In the genomic region with DNA sequence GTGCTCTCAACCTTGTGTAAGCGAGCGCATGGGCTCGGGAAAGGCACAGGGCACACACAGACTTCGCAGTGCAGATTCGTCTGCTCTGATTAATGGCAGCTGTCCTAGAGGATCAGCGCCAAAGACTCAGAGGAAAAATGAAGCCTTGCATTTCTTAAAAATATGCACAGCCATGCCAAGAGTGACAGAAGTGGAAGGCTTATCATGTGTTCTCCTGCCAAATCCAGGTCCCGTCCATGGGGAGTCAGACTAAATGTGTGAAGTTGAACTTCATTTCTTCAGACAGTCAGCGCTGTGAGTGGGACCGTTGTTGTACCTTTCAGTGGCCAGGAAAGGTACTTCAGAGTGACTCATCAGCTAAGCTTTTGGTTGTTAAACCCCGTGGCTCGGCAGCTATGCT, we compare ENCODE assay signal across 8 mouse cellular contexts. TPM values are rescaled to one million over a fixed set of nuclear protein-coding genes. Genes with fewer than 3 reads are reported as not detected.
DNase-seq lines count a peak whose midpoint lies in the region; ATAC-seq and TF ChIP-seq lines count a peak whose summit lies in the region.

No protein-coding gene starts in this region.

- TF ChIP-seq EP300 in heart, postnatal 0 days (IDR thresholded peaks at IDR 0.05; ENCODE audit: low read depth), result no peak

- 59% methylated on average over 11 of the region's 11 CpGs for WGBS in hindbrain, postnatal 0 days
- 73% methylated on average over 11 of the region's 11 CpGs for WGBS in hindbrain, embryonic 13.5 days
- WGBS in heart, postnatal 0 days, result 16% methylated on average over 11 of the region's 11 CpGs

- H3K4me1 ChIP-seq in hindbrain, postnatal 0 days (ENCODE audit: insufficient read depth, low read length), result peaks cover 24% of the 10 kb centered on the region
- H3K4me1 ChIP-seq in hindbrain, embryonic 13.5 days (replicated peaks), result peaks cover 69% of the 10 kb centered on the region
- peaks cover 71% of the 10 kb centered on the region for H3K4me1 ChIP-seq in heart, postnatal 0 days (ENCODE audit: control insufficient read depth, insufficient read depth)

- H3K27ac ChIP-seq in hindbrain, postnatal 0 days, result no peak overlapping the region
- no peak overlapping the region for H3K27ac ChIP-seq in hindbrain, embryonic 13.5 days
- H3K27ac ChIP-seq in heart, postnatal 0 days (ENCODE audit: low read depth), result peak overlapping the region; percentile 76

- peak; percentile 69 for DNase-seq in hindbrain, postnatal 0 days (ENCODE audit: low spot score)
- peak; percentile 56 for DNase-seq in Muller cell, postnatal 12 days (ENCODE audit: inconsistent ontology term)
- peak; percentile 71 for DNase-seq in cerebellum, adult 9-10 months
- peak; percentile 84 for DNase-seq in heart, postnatal 0 days (ENCODE audit: low spot score)
- DNase-seq in B cell, adult 2 months, result no peak
- DNase-seq in spleen, adult 18-20 months, result no peak

- TF ChIP-seq CTCF in hindbrain, postnatal 0 days (IDR thresholded peaks at IDR 0.05; ENCODE audit: low read depth), result no peak
- TF ChIP-seq CTCF in heart, postnatal 0 days (IDR thresholded peaks at IDR 0.05; ENCODE audit: low read depth), result no peak

- H3K36me3 ChIP-seq in hindbrain, postnatal 0 days (ENCODE audit: insufficient read depth, low read length), result no peaks in the 10 kb centered on the region
- no peaks in the 10 kb centered on the region for H3K36me3 ChIP-seq in hindbrain, embryonic 13.5 days
- H3K36me3 ChIP-seq in heart, postnatal 0 days (replicated peaks; ENCODE audit: control insufficient read depth, insufficient read depth, low read length), result no peaks in the 10 kb centered on the region

- H3K27me3 ChIP-seq in hindbrain, postnatal 0 days (ENCODE audit: insufficient read depth, low read length), result no peaks in the 10 kb centered on the region
- no peaks in the 10 kb centered on the region for H3K27me3 ChIP-seq in hindbrain, embryonic 13.5 days
- no peaks in the 10 kb centered on the region for H3K27me3 ChIP-seq in heart, postnatal 0 days (ENCODE audit: control insufficient read depth, insufficient read depth, low read length)

- ATAC-seq in hindbrain, postnatal 0 days, result peak; percentile 65
- no peak for ATAC-seq in hindbrain, embryonic 13.5 days (ENCODE audit: low FRiP score)
- ATAC-seq in heart, postnatal 0 days (ENCODE audit: insufficient read depth, low read depth), result peak; percentile 68
- ATAC-seq in monocyte, adult 5-6 weeks (replicated peaks; ENCODE audit: insufficient number of reproducible peaks, low FRiP score, low TSS enrichment, poor library complexity, severe bottlenecking), result no peak

- H3K9me3 ChIP-seq in hindbrain, postnatal 0 days (ENCODE audit: low read length), result no peaks in the 10 kb centered on the region
- H3K9me3 ChIP-seq in hindbrain, embryonic 13.5 days, result no peaks in the 10 kb centered on the region
- no peaks in the 10 kb centered on the region for H3K9me3 ChIP-seq in heart, postnatal 0 days (replicated peaks; ENCODE audit: control insufficient read depth, low read length)

- no peak overlapping the region for H3K4me3 ChIP-seq in hindbrain, postnatal 0 days (ENCODE audit: low read length)
- no peak overlapping the region for H3K4me3 ChIP-seq in hindbrain, embryonic 13.5 days
- peak overlapping the region; percentile 5; the same call in 1 of the 2 replicates for H3K4me3 ChIP-seq in heart, postnatal 0 days (ENCODE audit: low read depth, low read length)

- H3K4me2 ChIP-seq in hindbrain, postnatal 0 days (ENCODE audit: low read depth, low read length), result no peak overlapping the region
- no peak overlapping the region for H3K4me2 ChIP-seq in hindbrain, embryonic 13.5 days
- H3K4me2 ChIP-seq in heart, postnatal 0 days (ENCODE audit: low read depth, low read length), result peak overlapping the region; percentile 48

- no peak overlapping the region for H3K9ac ChIP-seq in hindbrain, postnatal 0 days (replicated peaks; ENCODE audit: low read length)
- no peak overlapping the region for H3K9ac ChIP-seq in hindbrain, embryonic 13.5 days
- peak overlapping the region; percentile 14; the same call in 1 of the 2 replicates for H3K9ac ChIP-seq in heart, postnatal 0 days (replicated peaks; ENCODE audit: low read depth, low read length)

RNA-seq across cellular contexts. Expression of gene Csrp2, which starts 7.9 kb away (rescaled TPM):
- total RNA-seq in hindbrain, postnatal 0 days (2014; rRNA removed), result 43.2 and 76.3 TPM in 2 replicates
- 81.1 and 99.6 TPM in 2 replicates for polyA plus RNA-seq in hindbrain, postnatal 0 days (2015; fragmentation: Nextera tagmentation; extraction: Ambion mirVana)
- polyA plus RNA-seq in hindbrain, embryonic 13.5 days (2015; fragmentation: Nextera tagmentation; extraction: Ambion mirVana), result 154 and 156 TPM in 2 replicates
- 193 and 293 TPM in 2 replicates for total RNA-seq in heart, postnatal 0 days (2014; rRNA removed; ENCODE audit: low replicate concordance)
- 375 and 389 TPM in 2 replicates for polyA plus RNA-seq in heart, postnatal 0 days (2015; fragmentation: Nextera tagmentation; extraction: Ambion mirVana)
- 22.0 to 38.3 TPM (median 35.8 TPM) in 3 replicates for total RNA-seq in monocyte, adult 5-6 weeks (2017)

Comparison
In these comparisons a context has a peak if more than half of its experiments do, and no peak if none do; other contexts are left out.
1. ATAC-seq: peak in hindbrain, postnatal 0 days (single experiment) and heart, postnatal 0 days (single experiment); none in hindbrain, embryonic 13.5 days (single experiment) and monocyte, adult 5-6 weeks (single experiment).
2. DNase-seq: peak in hindbrain, postnatal 0 days (single experiment), Muller cell, postnatal 12 days (single experiment), cerebellum, adult 9-10 months (single experiment) and heart, postnatal 0 days (single experiment); none in B cell, adult 2 months (0 of 2) and spleen, adult 18-20 months (0 of 2).